Mouse (Mus musculus): Measurements from ENCODE around the gene Map3k15.

Gene Map3k15

DNA sequence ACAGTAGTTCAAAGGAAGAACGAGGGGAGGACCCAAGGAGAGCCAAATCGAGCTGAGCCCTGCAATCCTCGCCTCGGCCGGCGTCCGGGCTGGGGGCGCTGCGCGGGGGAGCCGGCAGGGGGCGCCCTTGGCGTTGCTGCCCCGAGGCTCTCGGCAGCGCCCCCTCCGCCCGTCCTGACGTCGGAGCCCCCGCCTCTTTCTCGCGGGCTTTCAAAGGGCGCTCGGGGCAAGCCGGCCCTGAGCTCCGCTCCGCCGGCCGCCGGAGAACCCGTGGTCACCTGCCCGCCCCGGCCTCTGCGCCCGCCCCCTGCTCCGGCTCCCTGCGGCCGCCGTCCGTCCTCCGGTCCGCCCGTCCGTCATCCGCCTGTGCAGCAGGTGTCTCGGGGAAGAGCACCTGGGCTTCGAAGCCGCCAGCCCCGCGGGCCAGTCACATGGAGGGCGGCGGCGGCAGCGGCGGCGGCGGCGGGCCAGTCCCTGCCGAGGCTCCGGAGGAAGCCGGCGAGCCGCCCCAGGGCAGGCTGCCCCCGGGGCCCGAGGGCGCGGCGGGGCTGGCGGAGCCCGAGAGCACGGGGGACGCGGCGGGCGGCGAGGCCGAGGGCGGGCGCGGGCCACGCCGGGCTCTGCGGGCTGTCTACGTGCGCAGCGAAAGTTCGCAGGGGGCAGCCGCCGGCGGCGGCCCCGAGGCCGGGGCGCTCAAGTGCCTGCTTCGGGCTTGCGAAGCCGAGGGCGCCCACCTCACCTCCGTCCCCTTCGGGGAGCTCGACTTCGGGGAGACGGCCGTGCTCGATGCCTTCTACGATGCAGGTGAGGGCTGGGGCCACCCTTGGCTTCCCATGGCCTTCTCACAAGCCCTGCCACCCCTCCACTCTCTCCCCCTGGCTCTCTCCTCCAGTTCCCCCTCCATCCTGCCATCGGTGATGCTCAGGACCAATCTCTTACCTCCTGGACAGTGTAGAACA, at the start of gene Map3k15:
Gene Map3k15, plus strand, starts transcription at position 432 of the 959 bp plus-strand sequence.
- DNase-seq (ENCODE audit: extremely low read depth, low read depth, low spot score) = no peak

DNA sequence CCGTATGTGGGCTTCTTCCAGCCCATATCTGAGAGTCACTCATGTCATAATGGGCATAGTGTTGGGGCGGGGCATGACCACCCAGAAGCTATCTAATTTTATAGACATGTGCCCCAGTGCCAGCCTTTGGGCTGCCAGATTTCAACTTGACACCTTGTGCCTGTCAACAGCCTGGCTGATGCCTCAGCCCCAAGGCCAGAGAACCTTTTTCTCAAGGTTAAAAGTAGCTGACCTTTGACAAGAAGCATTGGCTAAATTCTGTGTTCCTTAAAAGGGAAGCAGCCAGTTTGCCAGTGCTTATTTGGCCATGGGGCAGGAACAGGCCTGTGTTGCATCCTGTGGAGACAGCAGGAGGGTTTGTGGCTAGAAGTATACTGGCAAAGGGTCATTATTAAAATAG, 45.7 kb upstream of the Map3k15 start:
- no peak for DNase-seq (ENCODE audit: extremely low read depth, low read depth, low spot score)

DNA sequence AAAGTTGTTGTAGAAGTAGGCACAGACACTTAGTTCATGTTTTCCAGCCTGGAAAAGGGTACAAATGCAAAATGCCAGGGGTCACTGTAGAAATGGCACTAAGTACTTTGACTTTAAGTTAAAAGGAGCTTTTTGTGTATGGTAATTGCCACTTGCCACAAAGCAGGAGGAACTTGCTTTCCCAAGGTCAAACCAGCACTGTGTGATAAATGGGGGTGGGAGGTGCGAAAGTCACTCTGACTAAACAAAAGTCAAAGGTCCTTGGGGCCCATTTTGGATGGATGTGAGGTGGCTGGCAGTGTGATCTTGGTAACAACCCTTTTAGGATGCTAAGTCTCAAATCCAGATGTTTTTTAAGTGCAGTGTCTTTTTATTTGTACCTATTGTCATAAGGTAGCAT, 44.6 kb upstream of the Map3k15 start:
- DNase-seq (ENCODE audit: extremely low read depth, low read depth, low spot score) = no peak

DNA sequence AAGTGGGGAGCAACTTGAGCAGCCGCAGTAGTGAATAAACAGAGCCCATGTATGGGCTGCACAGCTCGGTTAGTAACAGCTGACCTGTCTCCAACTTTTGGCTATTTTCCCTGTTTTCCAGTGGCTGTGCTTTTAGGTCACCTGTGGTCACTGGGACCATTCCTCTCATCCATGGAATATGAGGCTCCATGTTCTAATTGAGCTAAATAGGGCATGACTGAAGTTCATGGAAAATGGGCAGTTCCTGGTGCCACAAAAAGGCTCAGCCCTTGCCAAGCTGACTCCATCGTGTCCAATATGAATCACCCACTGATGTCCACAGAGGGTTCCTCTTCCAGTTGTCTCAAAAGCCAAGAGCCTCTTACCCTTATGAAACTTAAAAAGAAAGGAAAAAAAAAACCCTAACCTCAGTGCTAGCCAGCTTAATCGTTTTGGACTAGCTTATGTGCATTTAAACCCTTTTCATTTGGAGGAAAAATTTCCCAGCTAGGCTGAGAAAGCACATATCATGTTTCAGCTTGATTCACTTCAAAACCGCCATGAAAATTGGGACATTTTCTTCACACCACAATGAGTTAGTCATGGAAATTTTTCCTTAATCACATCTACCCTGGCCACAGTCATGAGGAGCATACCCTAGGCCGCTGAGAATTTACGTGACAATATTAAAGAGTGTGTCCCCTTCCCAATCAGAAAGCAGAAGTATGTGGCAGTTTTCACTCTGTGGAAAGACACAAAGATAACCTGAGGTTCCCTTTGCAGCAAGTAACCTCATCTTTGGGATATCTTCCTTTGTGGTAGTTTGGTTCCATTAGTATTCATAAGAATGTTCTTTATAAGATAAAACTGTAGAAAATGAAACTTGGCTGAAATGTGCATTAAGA, 34.4 kb upstream of the Map3k15 start:
- no peak for DNase-seq (ENCODE audit: extremely low read depth, low read depth, low spot score)

DNA sequence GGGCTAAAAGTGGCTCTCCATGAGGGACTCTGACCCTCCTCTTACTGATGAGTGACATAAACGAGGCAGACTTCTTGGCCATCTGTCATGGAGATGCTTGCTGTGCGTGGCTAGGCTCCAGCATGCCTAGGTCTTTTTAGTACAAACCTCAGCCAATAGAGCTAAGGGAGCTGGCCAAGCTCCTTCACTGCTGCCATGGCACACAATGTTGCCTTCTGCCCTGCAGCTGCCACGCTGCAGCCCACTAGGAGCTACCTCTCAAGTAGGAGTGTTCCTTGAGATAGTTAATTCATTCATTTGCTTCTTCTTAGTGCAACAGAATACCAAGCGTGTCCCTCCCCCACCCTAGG, 33.8 kb upstream of the Map3k15 start:
- DNase-seq (ENCODE audit: extremely low read depth, low read depth, low spot score) = no peak

DNA sequence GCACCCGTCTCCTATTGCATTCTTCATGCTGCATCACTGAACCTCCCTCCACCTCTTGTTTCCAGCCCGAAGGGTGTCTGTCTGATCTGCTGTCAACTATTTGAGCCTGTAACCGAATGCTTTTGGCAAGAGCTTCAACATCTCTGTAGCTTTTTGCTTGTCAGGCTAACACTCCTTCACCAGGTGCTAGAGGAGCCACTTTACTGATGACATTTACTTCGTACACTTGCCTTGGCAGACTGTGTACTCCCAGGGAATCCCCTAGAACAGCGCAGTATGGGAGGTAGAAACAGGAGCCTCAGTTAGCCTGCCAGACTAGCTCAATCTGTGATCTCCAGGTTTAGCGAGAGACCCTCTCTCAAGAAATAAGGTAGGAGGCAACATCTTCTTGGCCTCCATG, 32.8 kb upstream of the Map3k15 start:
- no peak for DNase-seq (ENCODE audit: extremely low read depth, low read depth, low spot score)

DNA sequence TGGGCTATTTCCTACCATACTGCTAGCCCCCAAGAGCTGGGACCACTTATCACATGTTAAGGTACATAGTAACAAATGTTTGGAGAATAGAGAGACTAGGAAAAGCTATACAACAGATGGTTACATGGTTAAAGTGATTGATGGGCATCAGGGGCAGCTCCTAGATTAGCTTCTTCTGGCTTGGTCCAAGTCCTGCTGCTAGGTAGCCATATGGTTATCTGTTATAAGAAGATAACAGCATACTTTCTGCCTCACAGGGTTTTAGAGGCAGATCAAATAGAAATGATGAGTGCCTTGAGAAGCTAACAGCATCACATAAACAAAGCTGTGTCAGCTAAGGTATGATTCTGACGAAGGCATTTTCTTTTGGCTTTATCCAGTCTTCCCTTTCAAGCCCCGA, 26.8 kb upstream of the Map3k15 start:
- DNase-seq (ENCODE audit: extremely low read depth, low read depth, low spot score) = no peak

DNA sequence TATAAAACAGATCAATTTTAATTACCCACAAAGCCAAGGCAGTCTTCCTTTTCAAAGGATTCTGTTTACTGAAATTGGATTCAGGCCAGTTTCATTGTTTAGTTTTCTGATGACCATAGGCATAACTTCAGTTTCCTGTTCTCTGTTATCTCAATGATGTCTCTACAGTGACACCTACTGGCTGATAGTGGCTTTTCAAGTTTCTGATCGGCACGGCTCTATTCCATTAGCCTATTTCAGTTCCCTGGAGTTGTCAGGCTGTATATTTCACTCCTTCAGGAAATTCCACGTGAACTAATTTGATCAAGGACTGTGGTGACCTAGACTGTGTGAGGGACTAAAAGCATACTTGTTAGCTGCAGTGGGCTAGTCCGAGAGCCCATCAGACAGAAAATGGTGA, 25.0 kb upstream of the Map3k15 start:
- no peak for DNase-seq (ENCODE audit: extremely low read depth, low read depth, low spot score)

DNA sequence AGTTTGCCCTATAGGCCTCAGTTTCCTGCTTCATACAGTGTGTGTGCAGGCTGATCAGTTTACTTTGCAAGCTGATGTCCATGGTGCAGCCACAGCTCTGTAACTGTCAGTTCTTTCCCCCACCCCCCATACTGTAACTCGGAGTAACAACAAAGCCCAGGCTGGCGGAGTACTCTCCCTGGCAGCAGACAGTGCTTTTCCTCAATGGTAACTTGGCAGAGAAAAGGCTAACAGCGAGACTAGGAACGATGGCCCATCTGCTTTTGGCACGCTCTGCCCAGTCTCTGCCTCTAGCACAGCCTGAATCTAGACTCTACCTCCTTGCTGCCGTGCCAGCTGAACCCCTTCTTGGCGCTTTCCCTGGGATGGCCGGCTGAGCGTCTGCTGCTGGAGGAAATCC, 24.3 kb upstream of the Map3k15 start:
- DNase-seq (ENCODE audit: extremely low read depth, low read depth, low spot score) = no peak

DNA sequence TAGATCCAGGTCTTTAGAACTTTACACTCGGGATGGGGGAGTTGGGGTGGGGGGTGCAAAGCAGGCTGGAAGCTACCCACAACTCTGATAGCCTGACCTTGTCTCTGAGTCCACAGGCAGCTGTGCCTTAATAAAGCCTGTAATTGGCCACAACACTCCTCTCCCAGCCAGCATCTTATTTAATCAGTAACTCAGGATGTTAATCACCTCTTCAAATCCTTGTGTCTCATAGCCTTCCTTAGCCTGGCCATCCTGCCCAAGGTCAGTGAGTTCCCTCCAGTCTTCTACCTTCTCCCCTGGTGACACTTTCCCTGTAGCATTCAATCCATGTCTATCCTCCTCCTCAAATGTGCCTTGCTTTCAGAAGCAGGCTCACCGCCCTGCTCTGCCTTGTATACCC, 19.2 kb upstream of the Map3k15 start:
- DNase-seq (ENCODE audit: extremely low read depth, low read depth, low spot score) = no peak

DNA sequence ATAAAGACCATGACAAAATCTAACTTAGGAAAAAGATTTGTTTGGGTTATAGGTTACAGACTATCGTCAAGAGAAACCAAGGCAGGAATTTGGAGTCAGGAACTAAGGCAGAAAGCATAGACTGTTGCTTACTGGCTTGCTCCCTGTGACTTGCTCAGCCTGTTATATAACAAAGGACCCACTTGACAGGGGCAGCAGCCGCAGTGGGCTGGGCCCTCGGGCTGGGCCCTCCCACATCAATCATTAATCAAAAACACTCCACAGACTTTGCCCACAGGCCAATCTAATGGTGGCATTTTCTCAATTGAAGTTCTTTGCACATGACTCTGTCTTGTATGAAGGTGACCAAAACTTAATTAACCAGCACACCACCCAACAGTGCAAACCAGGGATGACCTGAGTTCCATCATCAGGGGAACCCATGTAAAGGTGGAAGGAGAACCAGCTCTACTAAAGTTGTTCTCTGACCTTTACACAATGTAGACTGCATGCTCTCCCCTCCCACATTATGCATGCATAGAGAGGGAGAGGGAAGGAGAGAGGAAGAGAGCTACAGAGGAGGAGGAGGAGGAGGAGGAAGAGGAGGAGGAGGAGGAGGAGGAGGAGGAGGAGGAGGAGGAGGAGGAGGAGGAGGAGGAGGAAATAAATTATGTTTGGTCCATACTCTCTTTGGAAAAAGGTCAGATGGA, 17.0 kb upstream of the Map3k15 start:
- DNase-seq (ENCODE audit: extremely low read depth, low read depth, low spot score) = no peak

DNA sequence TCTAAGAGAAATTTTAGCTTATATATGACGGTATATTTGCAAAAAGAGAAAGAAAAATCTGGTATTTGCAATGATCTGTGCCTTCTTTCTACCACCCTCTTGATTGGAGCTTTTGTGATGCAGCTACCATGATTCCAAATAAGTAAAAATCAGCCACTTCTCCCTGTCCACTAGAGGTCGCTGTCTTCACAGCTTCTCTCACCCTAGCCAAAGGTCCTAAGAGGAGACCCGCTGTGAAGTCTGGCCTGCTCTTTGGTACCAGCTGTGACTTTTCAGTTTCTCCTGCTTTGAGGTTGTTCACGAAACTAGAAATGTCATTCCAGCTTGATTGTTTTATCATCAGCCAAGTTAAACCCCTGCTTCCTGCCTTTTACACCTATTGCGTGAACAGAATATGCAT, 14.5 kb upstream of the Map3k15 start:
- DNase-seq (ENCODE audit: extremely low read depth, low read depth, low spot score) = no peak

DNA sequence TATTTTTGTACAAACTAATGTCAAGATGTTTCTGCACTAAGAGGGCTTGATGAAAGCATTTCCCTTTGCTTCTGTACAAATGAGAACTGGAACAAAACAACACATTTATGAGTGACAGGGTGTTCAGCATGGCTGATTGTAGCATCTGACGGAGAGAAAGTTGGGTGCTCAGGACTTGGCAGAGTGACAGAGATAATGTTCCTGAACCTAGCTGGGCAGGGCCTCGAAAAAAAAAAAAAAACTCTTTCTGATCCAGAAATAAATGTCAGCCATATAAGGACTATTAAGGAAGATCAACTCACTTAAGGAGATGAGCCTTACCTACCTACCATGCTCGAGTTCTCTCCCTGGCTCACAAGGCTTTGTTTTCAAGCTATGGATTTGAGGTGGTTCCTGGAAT, 12.0 kb upstream of the Map3k15 start:
- DNase-seq (ENCODE audit: extremely low read depth, low read depth, low spot score) = no peak

DNA sequence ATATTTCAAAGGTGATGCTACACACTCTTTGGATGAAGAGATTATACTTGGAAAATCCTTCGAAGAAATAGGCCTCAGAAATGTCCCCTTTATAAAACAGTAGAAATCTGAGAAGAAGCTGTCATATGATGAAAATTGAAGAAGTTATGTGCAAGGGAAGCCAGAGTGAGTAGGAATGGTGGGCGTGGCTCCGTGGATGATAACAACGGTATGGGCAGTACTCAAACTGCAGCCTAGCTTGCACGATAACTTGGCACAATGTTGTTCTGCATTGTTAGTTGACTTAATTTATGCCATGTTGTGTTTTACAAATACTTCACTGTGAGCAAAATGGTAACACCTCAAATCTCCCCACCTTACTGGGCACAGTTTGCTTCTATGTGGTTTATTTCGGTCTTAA, 7.6 kb downstream of the Map3k15 start:
- DNase-seq (ENCODE audit: extremely low read depth, low read depth, low spot score) = no peak

DNA sequence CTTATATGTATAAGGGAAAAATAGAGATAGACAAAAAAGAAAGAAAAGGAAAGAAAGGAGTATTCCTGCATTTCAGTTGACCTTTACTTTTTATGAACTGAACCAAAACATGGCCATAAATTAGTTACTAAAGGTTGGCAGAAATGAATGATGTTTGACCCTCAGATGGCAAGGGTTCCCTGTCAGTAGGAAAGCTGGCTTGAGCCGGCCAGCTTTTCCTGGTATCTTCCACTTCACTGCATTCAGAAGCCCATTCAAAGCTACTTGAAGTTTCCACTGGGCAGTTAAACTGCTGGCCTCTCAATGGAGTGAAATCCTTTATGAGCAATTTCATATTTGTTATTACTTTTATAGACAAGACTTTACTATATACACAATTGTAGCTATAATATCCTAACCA, 65.1 kb downstream of the Map3k15 start:
- no peak for DNase-seq (ENCODE audit: extremely low read depth, low read depth, low spot score)

DNA sequence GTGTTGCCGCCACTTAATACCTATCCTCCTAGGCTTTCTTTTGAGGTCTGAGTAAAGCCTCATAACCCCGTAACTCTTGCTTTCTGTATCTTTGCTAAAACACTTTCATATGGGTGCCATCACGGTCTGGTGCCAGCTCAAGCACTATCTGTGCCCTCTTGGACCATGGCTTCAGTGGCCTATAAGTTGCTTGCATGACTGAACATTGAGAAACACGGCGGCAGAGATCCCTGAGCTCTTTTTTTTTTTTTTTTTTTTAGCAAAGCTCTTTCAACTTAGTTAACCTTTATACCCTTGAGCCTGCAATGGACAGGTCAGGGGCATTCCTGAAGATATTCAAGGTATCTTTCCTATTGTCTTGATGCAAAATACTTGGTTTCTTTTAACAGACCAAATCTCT, 66.4 kb downstream of the Map3k15 start:
- no peak for DNase-seq (ENCODE audit: extremely low read depth, low read depth, low spot score)

DNA sequence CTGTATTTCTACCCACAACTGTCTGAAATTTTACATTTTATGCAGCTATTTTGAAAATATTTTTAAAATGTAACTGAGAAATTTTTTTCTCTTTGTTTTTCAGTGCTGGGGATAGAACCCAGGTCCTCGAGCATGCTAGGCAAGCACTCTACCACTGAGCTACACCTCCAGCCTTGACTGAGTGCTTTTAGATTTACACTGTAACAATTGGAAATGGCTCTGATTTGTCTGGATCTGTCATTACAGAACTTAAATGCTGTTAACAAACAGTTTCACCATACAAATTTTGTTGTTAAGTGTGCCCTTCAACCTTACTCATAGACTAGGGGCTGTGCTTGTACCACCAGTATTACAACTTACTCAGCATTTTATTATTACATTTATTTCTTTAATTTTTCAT, 103.7 kb downstream of the Map3k15 start:
- DNase-seq (ENCODE audit: extremely low read depth, low read depth, low spot score) = no peak

DNA sequence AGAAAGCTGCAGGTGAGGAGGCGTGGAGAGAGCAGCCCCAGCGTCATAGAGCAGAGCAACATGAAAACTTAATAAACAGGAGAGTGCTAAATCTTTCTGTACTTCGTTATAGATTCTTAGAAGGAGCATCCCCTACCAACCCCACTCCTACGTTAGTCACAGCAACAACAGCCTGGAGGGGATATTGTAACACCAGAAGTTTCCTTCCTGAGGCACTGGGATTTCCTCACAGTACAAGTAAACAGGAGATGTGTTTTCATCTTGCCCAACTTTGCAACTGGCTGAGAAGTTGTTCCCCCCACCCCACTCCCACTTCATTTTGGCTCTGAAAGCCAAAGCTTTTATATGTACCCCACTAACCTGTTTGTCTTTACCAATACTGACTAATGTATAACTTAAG, 119.6 kb downstream of the Map3k15 start:
- no peak for DNase-seq (ENCODE audit: extremely low read depth, low read depth, low spot score)

DNA sequence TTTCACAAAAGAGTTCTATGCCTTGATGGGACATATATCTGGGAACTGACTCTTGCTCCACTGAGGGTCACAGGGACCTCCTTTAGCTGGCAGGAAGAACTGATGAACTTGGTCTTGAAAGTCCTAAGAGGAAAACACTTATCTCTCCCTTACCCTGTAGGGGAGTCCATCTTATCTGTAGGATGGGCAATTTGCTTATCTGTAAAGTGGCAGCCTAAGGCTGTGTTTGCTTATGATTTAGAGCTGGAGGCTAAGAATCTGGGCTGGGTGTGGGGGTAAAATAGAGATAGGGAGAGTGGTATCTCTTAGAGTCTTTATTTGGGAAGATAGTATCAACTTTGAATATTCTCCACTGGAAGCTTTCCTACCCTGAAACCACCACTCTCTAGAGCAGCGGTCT, 125.5 kb downstream of the Map3k15 start:
- no peak for DNase-seq (ENCODE audit: extremely low read depth, low read depth, low spot score)

DNA sequence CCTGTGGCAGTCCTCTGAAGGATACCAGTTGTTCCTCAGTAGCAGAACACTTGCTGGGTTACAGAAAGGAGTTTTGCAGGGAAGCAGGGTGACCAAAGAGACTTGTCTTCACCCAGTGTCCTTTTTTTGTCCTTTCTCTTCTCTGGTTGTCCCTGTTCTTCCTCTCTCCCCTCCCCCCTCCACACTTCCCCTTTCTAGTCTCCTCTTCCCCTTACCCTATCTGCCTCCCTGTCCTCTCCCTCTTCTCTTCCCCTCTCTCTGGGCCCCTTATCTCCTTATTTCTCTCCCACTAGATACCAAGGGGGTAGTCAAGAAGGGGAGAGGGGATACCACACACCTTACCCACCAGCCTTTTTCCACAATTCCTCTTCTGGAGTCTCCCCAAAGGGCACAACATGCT, 127.8 kb downstream of the Map3k15 start:
- no peak for DNase-seq (ENCODE audit: extremely low read depth, low read depth, low spot score)

DNA sequence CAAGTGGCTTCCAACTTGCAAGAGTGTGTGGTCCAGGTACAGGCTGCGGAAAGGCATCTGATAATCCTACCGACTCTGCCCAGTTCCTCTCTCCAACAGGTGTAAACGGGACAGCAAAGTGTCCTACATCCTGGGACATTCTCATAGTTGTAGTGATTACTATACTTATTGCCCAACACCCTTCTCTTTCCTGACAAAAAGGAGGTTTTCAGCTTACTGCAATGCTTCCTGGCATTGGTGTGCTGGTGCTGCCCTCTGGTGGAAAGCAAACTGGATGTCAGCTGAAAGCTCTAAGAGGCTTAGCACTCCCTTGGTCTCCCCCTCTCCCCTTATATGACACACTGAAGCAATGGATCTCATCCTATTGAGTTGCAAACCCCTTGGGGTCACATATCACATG, 128.4 kb downstream of the Map3k15 start:
- DNase-seq (ENCODE audit: extremely low read depth, low read depth, low spot score) = no peak

All from fat pad, adult 2 months (tissue).